ENCODE assay signal across 9 mouse cellular contexts in genomic region chr2:60796969-60797669, GRCm38 (mm10).
DNase-seq lines count a peak whose midpoint lies in the region; ATAC-seq and TF ChIP-seq lines count a peak whose summit lies in the region.
"Had no signal": no experiment of that assay in that cellular context is flagged by ENCODE, and none has a peak within 500 bp of the region (broad histone marks: within the 10 kb centered on the region; RNA-seq: fewer than 3 reads in every experiment).

No protein-coding gene starts in this region.

- DNase-seq in layer of hippocampus, adult 9-11 months: peak; percentile 10
- no peak for DNase-seq in layer of hippocampus, adult 11-12 months (ENCODE audit: low spot score)
- DNase-seq in forebrain, embryonic 11.5 days (ENCODE audit: low spot score): peak; percentile 63
- DNase-seq in thymus, adult 18-20 months: no peak
- DNase-seq in kidney, adult 2 months: no peak
- no peak for DNase-seq in layer of hippocampus, postnatal 14 days (ENCODE audit: low spot score in 2 of 2)

- H3K4me2 ChIP-seq in forebrain, embryonic 11.5 days (ENCODE audit: low read depth, low read length, severe bottlenecking): 0 out of 2 replicates have a peak overlapping the region, but pooled peaks have one; percentile 11
- H3K4me2 ChIP-seq in intestine, embryonic 15.5 days (replicated peaks): no peak overlapping the region
- peak overlapping the region; percentile 19; the same call in 1 of the 2 replicates for H3K4me2 ChIP-seq in midbrain, embryonic 16.5 days (ENCODE audit: low read length)

- no peaks in the 10 kb centered on the region for H3K9me3 ChIP-seq in forebrain, embryonic 11.5 days (ENCODE audit: control insufficient read depth, low read length)
- H3K9me3 ChIP-seq in intestine, embryonic 15.5 days: no peaks in the 10 kb centered on the region
- H3K9me3 ChIP-seq in midbrain, embryonic 16.5 days (replicated peaks; ENCODE audit: control insufficient read depth, low read length, poor library complexity, severe bottlenecking): no peaks in the 10 kb centered on the region

- H3K4me1 ChIP-seq in forebrain, embryonic 11.5 days (replicated peaks; ENCODE audit: control insufficient read depth, insufficient read depth, low read length): peaks cover 24% of the 10 kb centered on the region
- no peaks in the 10 kb centered on the region for H3K4me1 ChIP-seq in intestine, embryonic 15.5 days (replicated peaks)
- H3K4me1 ChIP-seq in midbrain, embryonic 16.5 days (ENCODE audit: control insufficient read depth, insufficient read depth, low read length): peaks cover 31% of the 10 kb centered on the region
- H3K4me1 ChIP-seq in kidney, adult 2 months (ENCODE audit: control insufficient read depth, insufficient read depth, low read length): peaks cover 9% of the 10 kb centered on the region

- ATAC-seq in forebrain, embryonic 11.5 days (replicated peaks; ENCODE audit: low FRiP score): peak; percentile 90
- ATAC-seq in intestine, embryonic 15.5 days: peak; percentile 27; the same call in 1 of the 2 replicates
- ATAC-seq in midbrain, embryonic 16.5 days: peak; percentile 78

- no peak for TF ChIP-seq POLR2A in kidney, adult 2 months (IDR thresholded peaks at IDR 0.05; ENCODE audit: low read depth, low read length)

- no peaks in the 10 kb centered on the region for H3K36me3 ChIP-seq in forebrain, embryonic 11.5 days (ENCODE audit: control insufficient read depth, insufficient read depth, low read length)
- H3K36me3 ChIP-seq in intestine, embryonic 15.5 days: 0 out of 2 replicates have a peak, but pooled peaks cover 3% of the 10 kb centered on the region
- no peaks in the 10 kb centered on the region for H3K36me3 ChIP-seq in midbrain, embryonic 16.5 days (ENCODE audit: control insufficient read depth, insufficient read depth, low read length)
- H3K36me3 ChIP-seq in kidney, adult 2 months (ENCODE audit: control insufficient read depth, insufficient read depth, low read length): no peaks in the 10 kb centered on the region; the same call in 1 of the 2 replicates

- H3K27ac ChIP-seq in forebrain, embryonic 11.5 days (ENCODE audit: low read depth, low read length): no peak overlapping the region
- no peak overlapping the region for H3K27ac ChIP-seq in intestine, embryonic 15.5 days
- H3K27ac ChIP-seq in midbrain, embryonic 16.5 days (ENCODE audit: low read length): no peak overlapping the region
- H3K27ac ChIP-seq in kidney, adult 2 months (ENCODE audit: insufficient read depth, low read depth, low read length): no peak overlapping the region
- H3K27ac ChIP-seq: macrophage had no signal

- WGBS in forebrain, embryonic 11.5 days: 25% methylated on average over 17 of the region's 17 CpGs
- WGBS in intestine, embryonic 15.5 days: 83% methylated on average over 17 of the region's 17 CpGs
- WGBS in midbrain, embryonic 16.5 days: 25% methylated on average over 17 of the region's 17 CpGs
- 85% methylated on average over 17 of the region's 17 CpGs for WGBS in kidney, adult 2 months

- peaks cover 84% of the 10 kb centered on the region for H3K27me3 ChIP-seq in forebrain, embryonic 11.5 days (ENCODE audit: control insufficient read depth, insufficient read depth, low read length)
- no peaks in the 10 kb centered on the region for H3K27me3 ChIP-seq in intestine, embryonic 15.5 days (replicated peaks)
- H3K27me3 ChIP-seq in midbrain, embryonic 16.5 days (ENCODE audit: control insufficient read depth, insufficient read depth, low read depth, low read length): peaks cover 21% of the 10 kb centered on the region
- no peaks in the 10 kb centered on the region for H3K27me3 ChIP-seq in kidney, adult 2 months (replicated peaks; ENCODE audit: control insufficient read depth, insufficient read depth, low read length)

- H3K4me3 ChIP-seq in forebrain, embryonic 11.5 days (ENCODE audit: low read depth, low read length): no peak overlapping the region
- H3K4me3 ChIP-seq in intestine, embryonic 15.5 days (replicated peaks): no peak overlapping the region
- H3K4me3 ChIP-seq in midbrain, embryonic 16.5 days (ENCODE audit: low read depth, low read length): no peak overlapping the region
- H3K4me3 ChIP-seq in kidney, adult 2 months (ENCODE audit: insufficient read depth, low read depth, low read length): no peak overlapping the region

- no peak overlapping the region for H3K9ac ChIP-seq in forebrain, embryonic 11.5 days (ENCODE audit: low read length)
- H3K9ac ChIP-seq in intestine, embryonic 15.5 days: no peak overlapping the region
- H3K9ac ChIP-seq in midbrain, embryonic 16.5 days (ENCODE audit: low read depth, low read length): no peak overlapping the region

- TF ChIP-seq CTCF in kidney, adult 2 months (conservative IDR thresholded peaks at IDR 0.05; ENCODE audit: insufficient read depth, insufficient read length, low read depth, low read length): no peak

Comparison
In these comparisons a context has a peak if more than half of its experiments do, and no peak if none do; other contexts are left out.
1. DNase-seq: peak in layer of hippocampus, adult 9-11 months (single experiment) and forebrain, embryonic 11.5 days (single experiment); none in layer of hippocampus, adult 11-12 months (single experiment), thymus, adult 18-20 months (0 of 2), kidney, adult 2 months (single experiment) and layer of hippocampus, postnatal 14 days (0 of 2).
2. ATAC-seq: peak in every context shown above with its lines; median percentile 90 in forebrain, embryonic 11.5 days; 78 in midbrain, embryonic 16.5 days; 27 in intestine, embryonic 15.5 days.